Mouse (Mus musculus) limb, embryonic 14.5 days (tissue): ENCODE data around the gene Kcna7. TPM values are rescaled to one million over a fixed set of nuclear protein-coding genes. Genes with fewer than 3 reads are reported as not detected.
A peak's percentile ranks its signal among the peaks of the same experiment; 100 is the strongest.

Source experiments
- ATAC-seq: fragments of 200-750 bp; cut with Nextera tagmentation; 2 replicates; pipeline ENCODE4 v1.8.0; 2017; ENCODE audit warnings: low read depth, moderate number of reproducible peaks, moderate TSS enrichment; ENCODE audit not compliant: low FRiP score
- DNase-seq: peaks from one replicate; pipeline ENCODE4 v3.0.0-alpha.2; 2015; ENCODE audit warnings: low spot score
- H3K27ac ChIP-seq: fragments of 300-500 bp; sonication (generic); replicated peaks from 2 replicates; pipeline ENCODE4 v1.5.1; 2014; ENCODE audit warnings: low read depth, mild to moderate bottlenecking, low read length, moderate library complexity, mixed read lengths
- H3K27me3 ChIP-seq: fragments of 300-500 bp; sonication (generic); 2 replicates; pipeline ENCODE4 v1.6.1; 2014; ENCODE audit warnings: low read length, mixed read lengths; ENCODE audit not compliant: control insufficient read depth, insufficient read depth
- H3K36me3 ChIP-seq: fragments of 300-500 bp; sonication (generic); 2 replicates; pipeline ENCODE4 v1.6.1; 2014; ENCODE audit warnings: mild to moderate bottlenecking, low read length, moderate library complexity, mixed read lengths; ENCODE audit not compliant: control insufficient read depth, insufficient read depth
- H3K4me1 ChIP-seq: fragments of 300-500 bp; sonication (generic); 2 replicates; pipeline ENCODE4 v1.6.1; 2014; ENCODE audit warnings: antibody characterized with exemption, low read length, mixed read lengths; ENCODE audit not compliant: control insufficient read depth, insufficient read depth
- H3K4me2 ChIP-seq: fragments of 300-500 bp; sonication (generic); replicated peaks from 2 replicates; pipeline ENCODE4 v1.6.1; 2014; ENCODE audit warnings: low read depth, mild to moderate bottlenecking, low read length, moderate library complexity; ENCODE audit not compliant: severe bottlenecking
- H3K4me3 ChIP-seq: fragments of 300-500 bp; sonication (generic); replicated peaks from 2 replicates; pipeline ENCODE4 v1.5.1; 2014; ENCODE audit warnings: low read length
- H3K9ac ChIP-seq: fragments of 300-500 bp; sonication (generic); 2 replicates; pipeline ENCODE4 v1.6.1; 2014; ENCODE audit warnings: mild to moderate bottlenecking, low read depth, low read length, moderate library complexity; ENCODE audit not compliant: severe bottlenecking
- H3K9me3 ChIP-seq: fragments of 300-500 bp; sonication (generic); 2 replicates; pipeline ENCODE4 v1.6.1; 2016; ENCODE audit warnings: low read length; ENCODE audit not compliant: control insufficient read depth
- POLR2A ChIP-seq: fragments of 200-500 bp; IDR thresholded peaks from 2 replicates; pipeline ENCODE4 v1.8.0; 2012; ENCODE audit warnings: inconsistent platforms, mild to moderate bottlenecking, moderate library complexity, borderline replicate concordance; ENCODE audit not compliant: insufficient read depth, insufficient read length; ENCODE audit errors: extremely low read depth
- WGBS: fragments of 180-500 bp; shearing (Covaris S2); extraction: QIAGEN DNeasy Blood & Tissue Kit; methylation state at CpG from one replicate; pipeline ENCODE4 v1.1.7; 2014; 5-methylcytosine and 5-hydroxymethylcytosine counted together
- polyA plus RNA-seq, 2 experiments: library from polyadenylated mRNA; depleted of rRNA in 1 of 2; stranded (reverse) in 1 of 2; unstranded in 1 of 2; fragments of >200 nt; fragmentation: Nextera tagmentation in 1 of 2; extraction: Ambion mirVana in 1 of 2; gene quantifications; 2 replicates each; pipeline versions ENCODE4 v1.2.1 to v1.2.3; 2012 to 2014

Gene Kcna7
- polyA plus RNA-seq, 2 experiments: 0.10 TPM; not detected in 1

- ATAC-seq (no peak), DNase-seq (no peak)
- H3K36me3 ChIP-seq: peaks cover 62% of the 10 kb centered on the region
- no peak for TF ChIP-seq POLR2A
- no peaks in the 10 kb centered on the region for H3K4me1 ChIP-seq
- H3K9me3 ChIP-seq: no peaks in the 10 kb centered on the region
- H3K4me2 ChIP-seq: no peak overlapping the region
- no peak overlapping the region for H3K9ac ChIP-seq
- no peaks in the 10 kb centered on the region for H3K27me3 ChIP-seq
- H3K4me3 ChIP-seq: no peak overlapping the region
- no peak overlapping the region for H3K27ac ChIP-seq
These were observed 41.1 kb downstream of the Kcna7 start for GRCm38 (mm10) chr7:45446589-45446988.

- no peak overlapping the region for H3K4me2 ChIP-seq
- no peaks in the 10 kb centered on the region for H3K9me3 ChIP-seq
- no peak overlapping the region for H3K9ac ChIP-seq
- H3K36me3 ChIP-seq: peaks cover 66% of the 10 kb centered on the region
- no peak for TF ChIP-seq POLR2A
- H3K4me1 ChIP-seq: no peaks in the 10 kb centered on the region
- no peaks in the 10 kb centered on the region for H3K27me3 ChIP-seq
- WGBS: 34% methylated on average over 11 of the region's 11 CpGs
- H3K27ac ChIP-seq: no peak overlapping the region
- no peak overlapping the region for H3K4me3 ChIP-seq
- 0 out of 2 replicates have a peak, but pooled peaks have one; percentile 47 for ATAC-seq
- peak; percentile 59 for DNase-seq
These were observed 42.0 kb downstream of the Kcna7 start for GRCm38 (mm10) chr7:45447325-45447990.

GRCm38 (mm10) chr7:45449974-45450373, 44.5 kb downstream of the Kcna7 start:
- ATAC-seq: no peak
- no peak overlapping the region for H3K27ac ChIP-seq
- no peak overlapping the region for H3K4me2 ChIP-seq
- no peak for TF ChIP-seq POLR2A
- H3K4me3 ChIP-seq: no peak overlapping the region
- H3K27me3 ChIP-seq: no peaks in the 10 kb centered on the region
- peaks cover 59% of the 10 kb centered on the region for H3K36me3 ChIP-seq
- WGBS: 83% methylated on average over 1 of the region's 1 CpGs
- H3K9ac ChIP-seq: no peak overlapping the region
- no peaks in the 10 kb centered on the region for H3K4me1 ChIP-seq
- no peak for DNase-seq
- H3K9me3 ChIP-seq: no peaks in the 10 kb centered on the region

- peak; percentile 78 for DNase-seq
- no peak overlapping the region for H3K9ac ChIP-seq
- WGBS: 54% methylated on average over 23 of the region's 23 CpGs
- peak; percentile 75 for ATAC-seq
- no peaks in the 10 kb centered on the region for H3K9me3 ChIP-seq
- no peak for TF ChIP-seq POLR2A
- H3K27me3 ChIP-seq: no peaks in the 10 kb centered on the region
- no peak overlapping the region for H3K4me2 ChIP-seq
- H3K4me1 ChIP-seq: 0 out of 2 replicates have a peak, but pooled peaks cover under 1% of the 10 kb centered on the region
- peaks cover 60% of the 10 kb centered on the region for H3K36me3 ChIP-seq
- H3K27ac ChIP-seq: no peak overlapping the region
- no peak overlapping the region for H3K4me3 ChIP-seq
These were observed 46.0 kb downstream of the Kcna7 start for GRCm38 (mm10) chr7:45451344-45451982.

GRCm38 (mm10) chr7:45454971-45455370, 49.5 kb downstream of the Kcna7 start:
- H3K27me3 ChIP-seq: no peaks in the 10 kb centered on the region
- 90% methylated on average over 15 of the region's 15 CpGs for WGBS
- peaks cover 62% of the 10 kb centered on the region for H3K36me3 ChIP-seq
- no peak for DNase-seq
- no peak overlapping the region for H3K27ac ChIP-seq
- H3K9ac ChIP-seq: no peak overlapping the region
- no peaks in the 10 kb centered on the region for H3K9me3 ChIP-seq
- no peak for TF ChIP-seq POLR2A
- H3K4me1 ChIP-seq: peaks cover 20% of the 10 kb centered on the region
- H3K4me2 ChIP-seq: no peak overlapping the region
- no peak overlapping the region for H3K4me3 ChIP-seq
- no peak for ATAC-seq
